10 mouse cellular contexts compared by ENCODE assay signal in genomic region chr17:26603311-26603710, GRCm38 (mm10). TPM values are rescaled to one million over a fixed set of nuclear protein-coding genes. Genes with fewer than 3 reads are reported as not detected.
DNase-seq lines count a peak whose midpoint lies in the region; ATAC-seq and TF ChIP-seq lines count a peak whose summit lies in the region.
"Had no signal": no experiment of that assay in that cellular context is flagged by ENCODE, and none has a peak within 500 bp of the region (broad histone marks: within the 10 kb centered on the region; RNA-seq: fewer than 3 reads in every experiment).

No protein-coding gene starts in this region.

- H3K9ac ChIP-seq in heart, embryonic 12.5 days = no peak overlapping the region
- no peak overlapping the region for H3K9ac ChIP-seq in liver, embryonic 16.5 days (ENCODE audit: low read depth, low read length)

- H3K4me1 ChIP-seq in heart, embryonic 12.5 days (replicated peaks) = peaks cover 37% of the 10 kb centered on the region
- peaks cover 67% of the 10 kb centered on the region for H3K4me1 ChIP-seq in brown adipose tissue, adult 24 weeks (ENCODE audit: control insufficient read depth, insufficient read depth, insufficient read length, low read length)
- peaks cover 17% of the 10 kb centered on the region for H3K4me1 ChIP-seq in liver, embryonic 16.5 days (ENCODE audit: control insufficient read depth, low read depth, low read length)

- peak overlapping the region; percentile 67; the same call in 1 of the 2 replicates for H3K27ac ChIP-seq in heart, embryonic 12.5 days (ENCODE audit: poor library complexity, severe bottlenecking)
- H3K27ac ChIP-seq in left cerebral cortex, adult 2 months = peak overlapping the region; percentile 77
- peak overlapping the region; percentile 98 for H3K27ac ChIP-seq in brown adipose tissue, adult 24 weeks (replicated peaks; ENCODE audit: low read depth, low read length)
- H3K27ac ChIP-seq in liver, embryonic 16.5 days (ENCODE audit: low read length) = peak overlapping the region; percentile 64; the same call in 1 of the 2 replicates

- H3K9me3 ChIP-seq in heart, embryonic 12.5 days (replicated peaks) = no peaks in the 10 kb centered on the region
- no peaks in the 10 kb centered on the region for H3K9me3 ChIP-seq in liver, embryonic 16.5 days (replicated peaks; ENCODE audit: control insufficient read depth, low read length)

- no peak overlapping the region for H3K4me2 ChIP-seq in heart, embryonic 12.5 days
- no peak overlapping the region for H3K4me2 ChIP-seq in liver, embryonic 16.5 days (ENCODE audit: low read depth, low read length)

- no peak for ATAC-seq in heart, embryonic 12.5 days (ENCODE audit: insufficient number of reproducible peaks, low FRiP score)
- no peak for ATAC-seq in liver, embryonic 16.5 days (ENCODE audit: low read depth)
- ATAC-seq in megakaryocyte, adult 5-6 weeks (ENCODE audit: poor library complexity, severe bottlenecking) = no peak

- intact Hi-C loops in heart, postnatal 14 days (cut with DNase I) = no loop called here
- intact Hi-C loops in left cerebral cortex, adult 2 months (cut with DNase I) = no loop called here
- intact Hi-C loops in left cerebral cortex, postnatal 4 days (cut with DNase I) = no loop called here

- peaks cover 16% of the 10 kb centered on the region; the same call in 1 of the 2 replicates for H3K36me3 ChIP-seq in heart, embryonic 12.5 days
- H3K36me3 ChIP-seq in liver, embryonic 16.5 days (ENCODE audit: control insufficient read depth, insufficient read depth) = no peaks in the 10 kb centered on the region

- TF ChIP-seq CTCF in left cerebral cortex, adult 2 months (IDR thresholded peaks at IDR 0.05) = no peak

- H3K4me3 ChIP-seq in heart, embryonic 12.5 days = no peak overlapping the region
- no peak overlapping the region for H3K4me3 ChIP-seq in left cerebral cortex, adult 2 months
- no peak overlapping the region for H3K4me3 ChIP-seq in brown adipose tissue, adult 24 weeks (ENCODE audit: insufficient read depth, low read depth, low read length)
- no peak overlapping the region for H3K4me3 ChIP-seq in liver, embryonic 16.5 days (ENCODE audit: low read depth, low read length)

- DNase-seq in heart, postnatal 14 days = no peak
- DNase-seq in left cerebral cortex, adult 2 months (ENCODE audit: extremely low spot score in 1 of 2, low spot score in 2 of 2) = no peak
- no peak for DNase-seq in left cerebral cortex, postnatal 4 days
- no peak for DNase-seq in right cerebral cortex, postnatal 25 days
- DNase-seq: lung, adult 2 months; thymus, adult 18-20 months had no signal

- H3K27me3 ChIP-seq in heart, embryonic 12.5 days (replicated peaks) = no peaks in the 10 kb centered on the region
- no peaks in the 10 kb centered on the region for H3K27me3 ChIP-seq in liver, embryonic 16.5 days (ENCODE audit: control insufficient read depth, insufficient read depth, low read depth, low read length)

- 86% methylated on average over 8 of the region's 8 CpGs for WGBS in heart, embryonic 12.5 days
- WGBS in liver, embryonic 16.5 days (ENCODE audit: insufficient replicate concordance) = 75% methylated on average over 8 of the region's 8 CpGs

RNA-seq across cellular contexts. Expression of gene Dusp1, which starts 41.4 kb away (rescaled TPM):
- 36.2 and 38.7 TPM in 2 replicates for polyA plus RNA-seq in heart, embryonic 12.5 days (2016; fragmentation: Nextera tagmentation; extraction: Ambion mirVana)
- total RNA-seq in heart, postnatal 14 days (2021) = 10 to 100 TPM; 91.2 to 99.6 TPM
- total RNA-seq in left cerebral cortex, adult 2 months (2021) = 10 to 100 TPM; 58.0 to 65.6 TPM
- 10 to 100 TPM; 17.2 to 18.9 TPM for total RNA-seq in left cerebral cortex, postnatal 4 days (2021)
- polyA plus RNA-seq in brown adipose tissue, adult 24 weeks (2012; ENCODE audit: insufficient read depth, insufficient read length, missing spikeins) = 44.4 and 326 TPM in 2 replicates
- 22.7 and 25.9 TPM in 2 replicates for polyA plus RNA-seq in liver, embryonic 16.5 days (2015; fragmentation: Nextera tagmentation; extraction: Ambion mirVana)
- total RNA-seq in megakaryocyte, adult 5-6 weeks (2015) = 265 and 280 TPM in 2 replicates
- total RNA-seq in megakaryocyte, adult 5-6 weeks (2017) = 58.9 and 72.1 TPM in 2 replicates

RNA-seq across cellular contexts. Expression of gene Ergic1, which starts 42.0 kb away (rescaled TPM):
- polyA plus RNA-seq in heart, embryonic 12.5 days (2016; fragmentation: Nextera tagmentation; extraction: Ambion mirVana) = 115 and 121 TPM in 2 replicates
- total RNA-seq in heart, postnatal 14 days (2021) = 10 to 100 TPM; 51.1 to 59.5 TPM
- 100 to 1,000 TPM; 144 to 149 TPM for total RNA-seq in left cerebral cortex, adult 2 months (2021)
- total RNA-seq in left cerebral cortex, postnatal 4 days (2021) = 100 to 1,000 TPM; 180 to 193 TPM
- polyA plus RNA-seq in brown adipose tissue, adult 24 weeks (2012; ENCODE audit: insufficient read depth, insufficient read length, missing spikeins) = 124 and 179 TPM in 2 replicates
- polyA plus RNA-seq in liver, embryonic 16.5 days (2015; fragmentation: Nextera tagmentation; extraction: Ambion mirVana) = 36.0 and 39.0 TPM in 2 replicates
- 18.9 and 22.1 TPM in 2 replicates for total RNA-seq in megakaryocyte, adult 5-6 weeks (2015)
- 9.6 and 16.3 TPM in 2 replicates for total RNA-seq in megakaryocyte, adult 5-6 weeks (2017)

RNA-seq across cellular contexts. Expression of gene Atp6v0e, which starts 59.7 kb away (rescaled TPM):
- polyA plus RNA-seq in heart, embryonic 12.5 days (2016; fragmentation: Nextera tagmentation; extraction: Ambion mirVana) = 176 and 193 TPM in 2 replicates
- 10 to 100 TPM; 68.1 to 71.3 TPM for total RNA-seq in heart, postnatal 14 days (2021)
- total RNA-seq in left cerebral cortex, adult 2 months (2021) = 10 to 100 TPM; 39.2 to 44.6 TPM
- total RNA-seq in left cerebral cortex, postnatal 4 days (2021) = 10 to 100 TPM; 29.4 to 31.3 TPM
- 314 and 348 TPM in 2 replicates for polyA plus RNA-seq in brown adipose tissue, adult 24 weeks (2012; ENCODE audit: insufficient read depth, insufficient read length, missing spikeins)
- polyA plus RNA-seq in liver, embryonic 16.5 days (2015; fragmentation: Nextera tagmentation; extraction: Ambion mirVana) = 136 and 143 TPM in 2 replicates
- 304 and 336 TPM in 2 replicates for total RNA-seq in megakaryocyte, adult 5-6 weeks (2015)
- 529 and 571 TPM in 2 replicates for total RNA-seq in megakaryocyte, adult 5-6 weeks (2017)

Comparison
In these comparisons a context has a peak if more than half of its experiments do, and no peak if none do; other contexts are left out.
1. RNA of gene Atp6v0e, which starts 59.7 kb away (total RNA-seq): 304 to 571 TPM in megakaryocyte, adult 5-6 weeks; 68.1 to 71.3 TPM in heart, postnatal 14 days, 39.2 to 44.6 TPM in left cerebral cortex, adult 2 months and 29.4 to 31.3 TPM in left cerebral cortex, postnatal 4 days; every median in the first group is over 4 times any median in the second.
2. Peak in every context shown above with its lines, with median percentiles within 50 percentile points of each other: H3K27ac ChIP-seq.